Mouse (Mus musculus): ENCODE measurements around the gene Syt7. TPM values are rescaled to one million over a fixed set of nuclear protein-coding genes. Genes with fewer than 3 reads are reported as not detected.

Gene Syt7
- total RNA-seq, 2 experiments from 2014 or later: not detected

DNA sequence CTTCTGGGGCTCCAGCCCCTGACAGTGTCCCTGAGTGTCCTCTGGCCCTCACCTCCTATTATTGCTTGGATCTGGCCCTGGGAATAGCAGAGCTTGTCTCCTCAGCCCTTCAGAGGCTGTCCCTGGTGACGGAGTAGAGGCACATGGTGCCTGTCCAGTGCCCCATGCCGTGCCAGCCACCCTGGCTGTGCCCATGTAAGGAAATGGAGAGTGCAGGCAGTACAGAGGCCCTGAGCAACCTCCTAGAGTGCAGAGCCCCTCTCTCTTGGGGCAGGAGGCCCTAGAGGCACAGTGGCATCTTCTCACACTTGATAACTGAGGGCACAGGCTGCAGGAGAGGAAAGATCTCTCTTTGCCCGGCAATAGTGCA is 66.5 kb downstream of the Syt7 start:
- no peak for ATAC-seq (ENCODE audit: poor library complexity, severe bottlenecking)

DNA sequence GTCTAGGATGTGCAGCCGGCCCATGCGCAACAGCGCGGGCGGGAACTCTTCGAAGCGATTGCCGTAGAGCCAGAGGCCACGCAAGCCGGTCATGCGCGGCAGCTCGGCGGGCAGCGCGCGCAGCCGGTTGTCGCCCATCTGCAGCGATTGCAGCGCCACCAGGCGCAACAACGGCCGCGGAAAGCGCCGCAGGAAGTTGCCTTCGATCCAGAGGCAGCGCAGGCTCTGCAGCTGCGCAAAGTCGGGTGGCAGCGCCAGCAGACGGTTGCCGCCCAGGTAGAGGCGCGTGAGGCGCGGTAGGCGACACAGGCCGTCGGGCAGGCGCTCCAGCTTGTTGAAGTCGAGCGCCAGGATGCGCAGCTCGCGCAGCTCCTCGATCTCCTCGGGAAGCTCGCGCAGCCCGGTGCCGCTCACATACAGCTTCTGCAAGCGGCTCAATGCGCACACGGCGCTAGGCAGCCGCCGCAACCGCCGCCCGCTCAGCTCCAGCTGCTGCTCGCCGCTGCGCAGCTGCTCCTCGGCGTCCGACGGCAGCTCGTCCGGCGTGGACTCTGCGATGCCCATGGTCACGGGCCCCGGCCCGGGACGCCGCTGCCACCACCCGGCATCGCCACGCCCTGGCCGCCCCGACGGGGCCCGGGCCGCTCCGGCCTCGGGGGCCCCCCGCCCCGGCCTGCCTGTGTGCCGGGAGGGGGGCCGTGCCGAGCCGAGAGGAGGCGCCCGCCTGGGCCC is 68.0 kb downstream of the Syt7 start, which contains the start of gene Lrrc10b:
TSS of gene Lrrc10b (minus strand) at position 722 of the 732 bp plus-strand sequence.
- ATAC-seq (ENCODE audit: poor library complexity, severe bottlenecking): no peak

DNA sequence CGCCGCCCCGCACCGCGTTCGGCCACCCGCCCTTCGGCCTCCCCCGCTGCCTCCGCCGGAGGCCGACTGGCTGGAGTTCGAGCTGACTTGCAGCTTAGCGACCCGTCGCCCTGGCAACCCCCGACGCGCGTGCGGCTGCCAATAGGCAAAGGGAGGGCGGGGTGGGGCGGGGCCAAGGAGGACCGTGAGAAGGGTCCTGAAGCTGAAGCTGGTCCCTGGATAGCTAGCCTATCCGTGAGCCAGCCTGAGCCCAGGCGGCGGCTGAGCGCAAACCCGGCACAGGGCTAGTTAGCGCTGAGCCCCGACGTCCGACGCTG is 68.6 kb downstream of the Syt7 start:
- ATAC-seq (ENCODE audit: poor library complexity, severe bottlenecking): no peak

DNA sequence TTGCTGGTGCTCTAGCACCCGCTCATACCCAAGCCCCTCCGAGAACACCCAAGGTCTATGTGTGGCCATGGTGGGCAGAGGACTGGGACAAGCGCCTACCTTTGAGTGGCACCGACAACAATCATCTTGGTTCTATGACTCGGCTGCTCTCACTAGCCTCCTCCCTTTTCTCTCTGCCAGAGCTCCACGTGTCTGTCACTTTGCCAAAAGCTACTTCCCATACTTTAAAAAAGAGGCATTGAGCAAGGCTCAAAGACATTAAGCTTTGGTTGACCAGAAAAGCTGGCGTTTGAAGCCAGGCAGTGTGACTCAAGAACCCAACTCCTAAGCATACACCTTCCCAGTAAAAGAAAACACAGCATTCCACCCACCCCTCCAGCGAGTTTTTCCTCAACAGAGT is 69.2 kb downstream of the Syt7 start:
- ATAC-seq (ENCODE audit: poor library complexity, severe bottlenecking): no peak

DNA sequence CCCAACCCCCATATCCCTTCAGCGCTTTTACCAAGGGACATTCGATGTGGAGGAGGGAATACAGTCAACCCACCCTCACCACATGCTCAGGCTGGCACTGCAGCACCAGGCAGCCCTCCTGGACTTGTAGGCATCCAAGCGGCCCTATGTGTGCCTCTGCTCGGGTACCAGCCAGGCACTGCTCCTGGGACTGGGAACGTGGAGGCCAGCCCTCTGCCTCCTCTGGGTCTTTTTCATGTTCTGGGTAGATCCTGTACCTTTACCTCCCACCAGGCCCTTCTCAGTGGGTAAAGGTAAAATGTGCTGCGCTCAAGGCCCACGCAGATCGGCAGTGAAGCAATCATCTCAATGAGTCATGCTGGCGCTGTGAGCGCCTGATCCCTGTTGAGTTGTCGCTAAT is 71.0 kb downstream of the Syt7 start:
- no peak for ATAC-seq (ENCODE audit: poor library complexity, severe bottlenecking)

DNA sequence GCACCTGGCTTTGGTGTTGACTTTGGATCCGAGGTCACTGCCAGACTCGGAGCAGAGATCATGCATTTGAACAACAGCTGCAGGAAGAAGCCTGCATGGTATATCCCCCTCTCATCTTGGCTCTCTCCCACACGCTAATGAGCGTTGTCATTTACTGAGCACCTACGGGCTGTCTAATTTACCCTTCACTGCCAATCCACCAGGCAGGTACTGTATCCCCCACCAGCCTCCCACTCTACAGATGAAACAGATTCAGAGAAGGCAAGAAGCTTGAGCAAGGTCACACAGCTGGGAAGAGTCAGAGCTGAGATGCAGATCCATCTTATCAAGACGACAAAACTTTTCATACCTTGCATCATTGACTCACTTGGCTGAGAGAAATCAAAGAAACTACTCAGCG is 72.7 kb downstream of the Syt7 start:
- no peak for ATAC-seq (ENCODE audit: poor library complexity, severe bottlenecking)

DNA sequence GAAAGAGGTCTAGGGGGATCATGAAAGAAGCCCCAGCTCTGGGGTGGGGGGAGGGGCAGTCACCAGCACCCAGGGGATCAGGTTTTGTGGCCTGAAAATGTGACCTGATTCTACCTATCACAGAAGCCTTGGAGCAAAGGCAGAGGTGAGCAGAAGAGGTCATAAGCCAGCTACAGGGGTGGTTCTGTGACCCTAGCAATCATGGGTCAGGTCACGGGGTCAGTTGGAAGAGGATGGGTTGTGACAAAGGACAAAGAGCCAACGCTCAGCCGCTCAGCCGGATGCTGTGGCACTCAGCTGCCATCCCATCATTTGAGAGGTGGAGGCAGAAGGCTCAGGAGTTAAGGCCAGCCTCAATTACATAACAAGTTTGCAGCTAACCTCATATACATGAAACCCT is 75.5 kb downstream of the Syt7 start:
- ATAC-seq (ENCODE audit: poor library complexity, severe bottlenecking): no peak

DNA sequence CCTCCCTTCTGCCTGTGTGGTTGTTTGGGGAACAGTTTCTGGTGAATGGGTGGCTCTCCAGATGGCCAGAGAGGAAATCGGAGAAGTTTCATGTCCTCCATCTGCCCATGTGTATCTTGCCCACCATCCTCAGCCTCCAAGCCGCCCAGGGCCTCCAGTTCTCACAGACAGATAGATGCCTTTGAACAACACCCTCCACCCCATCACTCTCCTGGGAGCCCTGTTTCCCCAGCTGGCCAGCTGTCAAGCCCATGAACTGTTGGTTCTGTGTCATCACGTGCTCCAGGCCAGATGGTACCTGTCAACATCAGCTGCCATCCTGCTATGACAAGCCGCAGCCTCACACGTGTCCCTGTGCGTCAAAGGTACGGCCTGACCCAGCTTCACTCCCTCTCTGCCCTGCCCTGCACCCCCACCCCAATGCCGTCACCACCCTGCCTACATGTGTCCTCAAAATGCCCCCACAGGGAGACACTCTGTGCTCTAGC is 80.3 kb downstream of the Syt7 start:
- no peak for ATAC-seq (ENCODE audit: poor library complexity, severe bottlenecking)

DNA sequence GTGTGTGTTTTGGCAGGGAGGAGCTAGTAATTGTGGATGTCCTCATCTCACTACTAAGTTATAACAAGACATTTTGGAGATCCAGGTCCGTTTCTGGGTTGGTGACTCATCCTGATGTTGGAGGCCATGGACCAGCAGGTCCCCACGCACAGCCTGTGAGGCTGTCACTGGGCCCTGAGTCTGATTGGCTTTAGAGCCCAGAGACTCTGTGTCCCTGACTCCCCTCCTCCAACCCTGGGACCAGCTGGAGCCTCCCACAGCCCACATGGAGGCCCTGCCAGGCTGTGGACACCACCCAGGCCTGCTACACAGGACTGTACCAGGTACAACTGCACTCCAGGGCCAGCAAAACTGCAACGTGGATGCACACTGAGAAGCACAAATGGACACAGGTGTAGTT is 84.1 kb downstream of the Syt7 start:
- ATAC-seq (ENCODE audit: poor library complexity, severe bottlenecking): no peak

DNA sequence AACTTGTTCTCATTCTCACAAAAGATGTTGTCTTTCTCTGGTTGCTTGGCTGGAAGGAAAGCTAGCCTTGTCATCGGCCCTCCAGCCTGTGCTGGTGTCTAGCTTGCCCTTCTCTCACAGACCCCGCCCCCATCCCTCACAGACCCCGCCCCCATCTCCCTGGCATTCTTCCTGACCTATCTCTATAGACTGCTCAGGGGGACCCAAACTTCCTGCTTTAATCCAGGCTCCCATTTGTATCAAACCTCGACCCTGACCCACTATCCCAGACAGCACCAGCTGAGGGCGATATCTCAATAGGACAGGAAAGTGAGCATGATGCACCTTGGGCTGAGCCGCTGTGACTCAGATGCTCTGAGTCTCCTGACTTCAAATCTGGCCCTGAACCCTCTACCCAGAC is 84.9 kb downstream of the Syt7 start:
- ATAC-seq (ENCODE audit: poor library complexity, severe bottlenecking): no peak

DNA sequence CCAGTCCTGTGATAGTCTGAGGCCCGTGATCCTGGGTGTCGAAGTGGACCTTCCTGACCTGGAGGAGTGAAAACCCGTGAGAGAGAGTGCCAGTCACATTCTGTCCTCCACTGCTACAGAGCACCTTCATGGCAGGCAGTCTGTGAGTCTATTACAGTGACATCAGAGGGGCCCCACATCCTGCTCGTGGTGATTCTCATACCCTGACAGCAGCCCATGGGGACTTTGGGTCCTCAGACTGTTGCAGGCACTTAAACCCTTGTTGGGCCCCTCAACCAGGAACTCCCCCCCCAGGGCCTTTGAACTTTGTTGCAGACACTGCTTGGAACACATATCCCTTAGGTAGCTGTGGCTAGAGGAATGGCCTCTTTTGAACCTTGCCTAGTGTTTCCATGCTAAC is 90.7 kb downstream of the Syt7 start:
- no peak for ATAC-seq (ENCODE audit: poor library complexity, severe bottlenecking)

DNA sequence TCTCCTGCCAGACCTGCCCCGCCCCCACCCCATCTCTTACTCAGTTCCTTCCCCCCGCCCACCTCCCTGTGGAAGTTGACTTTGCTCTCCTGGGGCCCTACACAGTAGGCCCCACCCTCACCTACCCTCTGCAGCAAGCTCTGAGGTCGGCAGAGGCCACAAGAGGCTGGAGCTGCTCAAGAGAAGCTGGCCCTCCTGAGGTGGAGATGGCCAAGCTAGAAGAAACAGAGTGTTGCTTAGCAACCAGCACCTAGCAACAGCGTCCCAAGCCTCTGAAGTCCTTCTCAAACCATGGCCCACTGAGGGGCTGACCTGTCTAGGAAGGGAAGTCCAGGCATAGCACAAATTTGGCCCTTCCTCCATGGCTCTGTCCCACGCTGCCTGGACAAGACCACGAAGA is 93.8 kb downstream of the Syt7 start, which contains the start of gene Ppp1r32:
TSS of gene Ppp1r32 (minus strand) at position 226 of the 400 bp plus-strand sequence.
- ATAC-seq (ENCODE audit: poor library complexity, severe bottlenecking): no peak

DNA sequence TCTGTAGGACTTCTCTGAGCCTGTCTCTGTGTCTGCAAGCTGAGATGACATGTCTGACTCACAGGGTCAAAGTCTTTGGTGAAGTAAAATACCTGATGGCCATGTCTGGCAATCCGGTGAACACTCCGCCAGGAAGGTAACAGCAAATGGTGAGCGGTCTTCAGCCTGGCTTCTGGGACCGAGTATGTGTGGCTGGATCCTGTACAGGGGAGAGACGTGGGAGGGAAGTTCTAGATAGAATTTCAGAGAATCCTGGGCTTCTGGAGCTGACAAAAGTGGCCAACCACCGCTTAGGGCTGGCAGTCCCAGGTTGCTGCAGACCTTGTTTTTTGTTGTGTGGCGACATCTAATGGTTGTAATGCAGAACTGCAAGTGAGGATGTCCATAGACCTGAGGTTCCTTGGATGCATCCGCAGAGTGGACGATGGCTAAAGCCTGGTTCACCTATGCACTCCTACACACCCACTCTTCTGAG is 97.4 kb downstream of the Syt7 start:
- ATAC-seq (ENCODE audit: poor library complexity, severe bottlenecking): peak; percentile 57

DNA sequence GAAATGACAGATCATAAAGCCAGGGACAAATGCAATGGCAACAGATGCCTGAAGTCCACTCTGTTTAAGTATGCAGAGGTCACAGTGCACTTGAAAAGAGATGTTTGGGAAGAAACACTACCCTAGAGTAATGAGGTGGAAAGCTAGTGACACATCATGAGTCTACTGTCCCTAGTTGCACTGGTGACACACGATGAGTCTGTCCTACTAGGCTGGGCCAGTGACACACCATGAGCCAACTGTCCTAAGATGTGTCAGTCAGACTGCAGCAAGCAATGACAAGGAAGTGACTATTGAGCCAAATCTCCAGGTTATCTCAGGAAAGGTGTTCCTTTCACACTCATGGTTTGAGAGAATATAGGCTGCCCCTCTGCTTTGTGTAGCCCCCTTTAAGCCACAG is 106.8 kb downstream of the Syt7 start:
- ATAC-seq (ENCODE audit: poor library complexity, severe bottlenecking): no peak

DNA sequence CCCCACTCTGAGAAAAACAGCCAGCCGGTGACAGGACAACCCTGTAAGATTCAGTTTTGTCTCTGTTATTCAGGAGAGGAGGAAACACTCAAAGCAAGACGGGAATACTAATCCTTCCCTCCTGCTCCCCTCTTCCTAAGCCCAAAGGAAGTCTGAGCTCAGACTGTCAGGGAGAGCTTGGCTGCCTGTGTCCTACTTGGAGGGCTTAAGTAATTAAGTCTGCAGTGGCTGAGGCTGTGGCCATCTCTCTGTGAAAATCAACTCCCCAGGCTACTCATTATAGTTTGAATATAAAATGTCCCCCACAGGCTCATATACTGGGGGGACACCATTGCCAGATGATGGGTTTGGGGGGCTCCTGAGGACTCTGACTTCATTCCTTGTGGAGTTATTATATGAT is 108.1 kb downstream of the Syt7 start:
- no peak for ATAC-seq (ENCODE audit: poor library complexity, severe bottlenecking)

DNA sequence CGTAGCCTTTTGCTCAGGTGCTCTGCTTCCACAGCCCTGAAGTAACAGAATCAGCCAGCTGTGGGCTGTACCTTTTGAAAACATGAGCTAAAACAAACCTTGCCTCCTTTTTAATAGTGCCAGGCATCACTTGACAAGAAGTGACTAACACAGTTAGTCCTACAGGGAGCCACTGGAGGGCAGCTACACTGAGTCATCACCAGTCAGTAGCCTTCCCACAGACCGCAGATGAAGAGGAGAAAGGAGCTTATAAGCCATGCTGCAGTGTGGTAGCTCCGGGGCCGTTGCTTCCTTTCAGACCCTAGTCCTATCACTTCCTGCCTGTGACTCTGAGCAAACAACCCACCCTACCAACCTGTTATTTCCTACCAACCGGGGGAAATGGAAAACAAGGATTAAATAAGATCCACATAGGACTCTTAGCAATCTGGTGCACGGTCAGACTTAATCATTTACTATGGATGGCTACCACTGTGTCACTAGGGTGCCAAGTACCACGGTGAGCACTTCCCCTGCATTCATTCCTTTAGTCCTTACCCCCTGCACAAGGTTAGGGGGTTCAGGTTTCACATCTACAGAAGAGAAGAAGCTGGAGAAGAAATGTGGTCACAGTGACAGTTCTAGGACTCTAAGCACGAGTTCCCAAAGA is 108.7 kb downstream of the Syt7 start:
- no peak for ATAC-seq (ENCODE audit: poor library complexity, severe bottlenecking)

DNA sequence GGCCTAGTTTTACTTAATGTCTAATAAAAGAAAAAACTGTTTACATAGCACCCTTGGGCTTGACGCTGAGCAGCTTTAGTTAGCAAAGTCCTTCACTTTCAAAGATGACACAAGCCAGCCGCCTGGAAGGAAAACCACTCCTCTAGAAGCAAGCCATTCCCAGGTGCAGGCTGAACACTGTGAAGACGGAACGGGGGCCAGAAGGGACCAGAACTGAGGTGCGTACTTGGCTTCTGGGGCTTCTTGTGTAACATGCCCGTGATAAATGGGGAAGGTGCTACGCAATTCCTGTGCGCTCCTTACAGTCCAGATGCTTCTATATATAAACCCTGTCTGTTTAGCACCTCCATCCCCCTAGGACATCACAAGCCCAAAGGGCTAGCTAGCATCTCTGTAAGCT is 111.7 kb downstream of the Syt7 start:
- ATAC-seq (ENCODE audit: poor library complexity, severe bottlenecking): no peak

DNA sequence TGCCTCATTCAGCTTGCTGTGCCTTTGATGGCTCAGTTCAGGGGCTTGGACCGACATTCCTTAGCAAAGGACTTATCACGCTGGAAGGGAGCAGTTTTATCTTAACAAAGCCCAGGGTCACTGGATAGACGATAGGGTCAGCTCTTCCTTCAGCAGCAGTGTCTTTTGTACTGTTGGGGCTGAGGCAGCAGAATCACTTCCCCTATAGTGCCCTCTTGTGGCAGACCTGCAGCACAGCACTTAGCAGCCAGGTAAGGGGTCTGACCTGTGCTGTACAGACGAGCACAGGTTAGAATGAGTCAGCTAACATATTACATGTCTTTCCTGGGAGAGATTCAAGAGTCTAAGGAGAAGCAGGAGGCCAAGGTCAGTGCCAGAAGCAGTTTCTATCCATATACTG is 113.7 kb downstream of the Syt7 start:
- ATAC-seq (ENCODE audit: poor library complexity, severe bottlenecking): peak; percentile 79
